Mouse (Mus musculus) liver, postnatal 0 days (tissue): ENCODE results near the gene Cdca7l. TPM values are rescaled to one million over a fixed set of nuclear protein-coding genes. Genes with fewer than 3 reads are reported as not detected.

Experiments used
- ATAC-seq: fragments of 200-750 bp; cut with Nextera tagmentation; 2 replicates; pipeline ENCODE4 v1.8.0; 2017; ENCODE audit warnings: mild to moderate bottlenecking, moderate library complexity
- DNase-seq: peaks from one replicate; pipeline ENCODE4 v3.0.0-alpha.2; 2016
- H3K27ac ChIP-seq: fragments of 300-500 bp; sonication (generic); 2 replicates; pipeline ENCODE4 v1.5.1; 2014; ENCODE audit warnings: antibody characterized with exemption, moderate library complexity, mild to moderate bottlenecking, low read depth
- H3K27me3 ChIP-seq: fragments of 300-500 bp; sonication (generic); 2 replicates; pipeline ENCODE4 v1.6.1; 2014; ENCODE audit warnings: low read length, control low read depth, mixed read lengths; ENCODE audit not compliant: insufficient read depth
- H3K36me3 ChIP-seq: fragments of 300-500 bp; sonication (generic); replicated peaks from 2 replicates; pipeline ENCODE4 v1.6.1; 2014; ENCODE audit warnings: mild to moderate bottlenecking, control low read depth, low read length, moderate library complexity, mixed read lengths; ENCODE audit not compliant: insufficient read depth
- H3K4me1 ChIP-seq: fragments of 300-500 bp; sonication (generic); 2 replicates; pipeline ENCODE4 v1.6.1; 2014; ENCODE audit warnings: antibody characterized with exemption, mild to moderate bottlenecking, control low read depth; ENCODE audit not compliant: insufficient read depth
- H3K4me2 ChIP-seq: fragments of 300-500 bp; sonication (generic); 2 replicates; pipeline ENCODE4 v1.6.1; 2014; ENCODE audit warnings: low read depth, mild to moderate bottlenecking, low read length, moderate library complexity, mixed read lengths
- H3K4me3 ChIP-seq: fragments of 300-500 bp; sonication (generic); 2 replicates; pipeline ENCODE4 v1.5.1; 2014; ENCODE audit warnings: low read depth, low read length
- H3K9ac ChIP-seq: fragments of 300-500 bp; sonication (generic); replicated peaks from 2 replicates; pipeline ENCODE4 v1.6.1; 2014; ENCODE audit warnings: mild to moderate bottlenecking, moderate library complexity
- H3K9me3 ChIP-seq: fragments of 300-500 bp; sonication (generic); 2 replicates; pipeline ENCODE4 v1.6.1; 2016; ENCODE audit warnings: mild to moderate bottlenecking, control low read depth, low read length, mixed read lengths
- CTCF ChIP-seq: sonication (generic); IDR thresholded peaks from 2 replicates; pipeline ENCODE4 v1.5.1; 2016; ENCODE audit warnings: antibody characterized with exemption, low read depth
- EP300 ChIP-seq: IDR thresholded peaks from 2 replicates; pipeline ENCODE4 v1.6.1; 2016; ENCODE audit warnings: antibody characterized with exemption, low read depth, mild to moderate bottlenecking
- WGBS: fragments of 180-500 bp; shearing (Covaris S2); extraction: QIAGEN DNeasy Blood & Tissue Kit; methylation state at CpG from one replicate; pipeline ENCODE4 v1.1.7; 2014; ENCODE audit not compliant: insufficient replicate concordance; 5-methylcytosine and 5-hydroxymethylcytosine counted together
- polyA plus RNA-seq: library from polyadenylated mRNA; unstranded; fragments of >200 nt; fragmentation: Nextera tagmentation; extraction: Ambion mirVana; gene quantifications from 2 replicates; pipeline ENCODE4 v1.2.1, GENCODE M21; 2015

The Cdca7l gene
- polyA plus RNA-seq, 1 experiment from 2014 or later = 7.8 TPM

DNA sequence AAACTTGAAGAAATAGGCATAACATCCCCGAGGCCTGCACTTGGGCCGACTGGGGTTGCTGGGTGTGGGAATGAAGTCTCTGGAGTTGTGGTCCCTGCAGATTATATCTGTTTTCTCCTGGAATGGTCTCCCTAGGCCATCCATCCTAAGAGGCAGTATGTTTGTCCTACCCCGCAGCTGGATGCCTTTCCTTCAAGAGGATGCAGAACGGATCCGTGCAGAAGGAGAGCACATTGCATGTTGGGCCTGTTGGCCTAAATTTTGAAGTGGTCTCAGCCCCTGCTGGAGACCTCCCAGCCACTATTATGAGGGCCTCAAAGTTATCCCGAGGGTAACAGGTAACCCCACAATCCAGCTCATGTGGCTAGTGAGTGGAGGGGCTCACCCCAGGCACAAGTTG is 44.5 kb downstream of the Cdca7l start:
- no peaks in the 10 kb centered on the region for H3K9me3 ChIP-seq
- TF ChIP-seq EP300 (no peak), CTCF (no peak)
- WGBS = 90% methylated on average over 6 of the region's 6 CpGs

DNA sequence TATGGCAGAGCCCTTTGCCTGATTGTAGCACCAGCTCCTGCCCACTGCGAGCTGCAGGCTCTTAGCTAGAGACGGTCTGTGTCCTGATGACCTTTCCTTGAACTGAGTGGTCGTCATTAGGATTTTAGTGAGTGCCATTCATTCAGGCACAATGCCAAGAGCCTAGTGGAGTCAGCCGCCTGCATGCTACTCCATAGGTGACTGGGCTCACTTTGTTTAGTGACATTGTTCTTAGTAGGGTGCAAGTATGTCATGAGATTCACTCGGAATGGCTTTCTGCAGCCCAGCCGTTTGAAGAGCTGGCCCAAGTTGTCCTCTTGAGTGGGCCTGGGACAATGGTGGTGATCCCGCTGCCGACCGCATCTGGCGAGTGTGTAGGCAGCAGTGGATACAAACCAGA is 46.4 kb downstream of the Cdca7l start:
- no peak for DNase-seq
- WGBS = 79% methylated on average over 10 of the region's 10 CpGs
- TF ChIP-seq EP300 (no peak), CTCF (no peak)
- Histone ChIP-seq H3K27me3 (no peaks in the 10 kb centered on the region), H3K9ac (no peak overlapping the region), H3K4me2 (no peak overlapping the region), H3K4me3 (no peak overlapping the region), H3K36me3 (no peaks in the 10 kb centered on the region), H3K27ac (no peak overlapping the region), H3K4me1 (0 out of 2 replicates have a peak, but pooled peaks cover 3% of the 10 kb centered on the region), H3K9me3 (no peaks in the 10 kb centered on the region)
- no peak for ATAC-seq

More for the DNA sequence above, 44.5 kb downstream of the Cdca7l start:
- Histone ChIP-seq H3K36me3 (no peaks in the 10 kb centered on the region), H3K4me1 (peaks cover 3% of the 10 kb centered on the region; the same call in 1 of the 2 replicates), H3K4me3 (no peak overlapping the region), H3K27me3 (no peaks in the 10 kb centered on the region), H3K27ac (no peak overlapping the region), H3K9ac (no peak overlapping the region), H3K4me2 (no peak overlapping the region)
- no peak for ATAC-seq
- DNase-seq = no peak

DNA sequence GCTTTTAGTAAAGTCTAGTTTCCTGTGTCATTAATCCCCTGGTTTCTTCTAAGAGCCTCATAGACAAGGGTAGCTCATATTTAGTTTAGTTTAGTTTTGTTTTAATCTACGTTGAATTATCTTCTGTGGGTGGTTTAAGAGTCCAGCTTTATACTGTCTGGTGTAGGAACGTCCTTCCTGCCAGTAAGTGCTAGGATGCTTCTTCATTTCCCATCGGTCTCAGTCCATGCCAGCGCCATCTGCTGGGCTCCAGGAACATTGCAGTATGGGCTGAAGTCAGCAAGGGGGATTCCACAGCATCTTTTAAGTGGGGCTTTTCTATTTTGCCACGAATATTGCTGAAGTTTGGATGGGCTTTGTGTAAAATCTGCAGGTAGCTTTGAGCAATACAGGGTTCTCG is 49.2 kb downstream of the Cdca7l start:
- Histone ChIP-seq H3K27me3 (no peaks in the 10 kb centered on the region), H3K4me2 (no peak overlapping the region), H3K4me1 (0 out of 2 replicates have a peak, but pooled peaks cover 3% of the 10 kb centered on the region), H3K9ac (no peak overlapping the region), H3K9me3 (no peaks in the 10 kb centered on the region), H3K36me3 (no peaks in the 10 kb centered on the region), H3K4me3 (no peak overlapping the region), H3K27ac (no peak overlapping the region)
- peak; percentile 63 for DNase-seq
- TF ChIP-seq CTCF = peak; percentile 96
- TF ChIP-seq EP300 = no peak
- ATAC-seq = no peak
- 17% methylated on average over 6 of the region's 6 CpGs for WGBS

DNA sequence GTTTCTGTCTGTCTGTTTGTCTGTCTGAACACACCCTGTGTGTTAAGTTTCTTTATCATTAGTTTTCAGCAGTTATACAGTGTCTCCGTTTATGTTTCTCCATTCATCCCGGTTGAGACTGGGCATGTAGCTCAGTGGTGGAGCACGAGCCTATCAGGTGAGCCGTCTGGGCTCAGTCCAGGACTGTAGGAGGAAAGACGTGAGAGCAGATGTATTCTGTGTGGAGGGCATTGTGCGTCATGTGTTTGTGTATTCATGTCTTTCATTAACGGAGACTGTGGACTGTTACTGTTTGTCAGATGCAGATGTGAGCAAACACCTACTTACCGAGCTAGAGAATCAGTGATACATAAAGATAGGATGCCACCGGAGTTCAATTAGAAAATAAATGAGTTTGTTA is 52.9 kb downstream of the Cdca7l start:
- no peaks in the 10 kb centered on the region for H3K27me3 ChIP-seq
- H3K9me3 ChIP-seq = no peaks in the 10 kb centered on the region
- H3K27ac ChIP-seq = 0 out of 2 replicates have a peak overlapping the region, but pooled peaks have one; percentile 39
- 57% methylated on average over 9 of the region's 9 CpGs for WGBS
- H3K4me1 ChIP-seq = no peaks in the 10 kb centered on the region
- H3K9ac ChIP-seq = no peak overlapping the region
- H3K4me2 ChIP-seq = peak overlapping the region; percentile 23; the same call in 1 of the 2 replicates
- no peak for DNase-seq
- H3K36me3 ChIP-seq = no peaks in the 10 kb centered on the region
- no peak overlapping the region for H3K4me3 ChIP-seq
- TF ChIP-seq EP300 = no peak
- no peak for TF ChIP-seq CTCF
- ATAC-seq = peak; percentile 91

DNA sequence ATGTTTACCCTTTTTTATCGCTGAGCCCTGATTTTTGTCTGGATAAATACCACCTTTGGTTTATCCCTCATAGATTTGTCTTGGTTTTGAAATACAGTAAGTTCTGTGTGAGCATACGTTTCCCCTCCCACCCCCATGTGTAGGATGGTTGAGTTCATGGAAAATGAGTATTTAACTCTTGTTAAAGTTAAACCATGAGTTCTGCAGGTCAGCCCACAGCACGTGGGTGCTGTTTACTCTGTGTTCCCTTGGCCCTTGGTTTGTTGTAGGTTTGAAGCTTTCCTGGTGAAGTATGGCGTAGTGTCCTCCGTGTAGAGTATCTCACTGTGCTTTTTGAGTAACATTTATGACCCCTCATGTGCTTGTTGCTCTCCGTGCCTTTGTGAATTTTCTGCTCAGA is 53.8 kb downstream of the Cdca7l start:
- Histone ChIP-seq H3K9ac (no peak overlapping the region), H3K4me2 (peak overlapping the region; percentile 42), H3K4me3 (no peak overlapping the region), H3K27ac (0 out of 2 replicates have a peak overlapping the region, but pooled peaks have one; percentile 39), H3K27me3 (no peaks in the 10 kb centered on the region), H3K4me1 (no peaks in the 10 kb centered on the region), H3K9me3 (no peaks in the 10 kb centered on the region), H3K36me3 (no peaks in the 10 kb centered on the region)
- WGBS = 69% methylated on average over 6 of the region's 6 CpGs
- DNase-seq = no peak
- ATAC-seq = peak; percentile 20; the same call in 1 of the 2 replicates
- TF ChIP-seq EP300 (no peak), CTCF (no peak)

DNA sequence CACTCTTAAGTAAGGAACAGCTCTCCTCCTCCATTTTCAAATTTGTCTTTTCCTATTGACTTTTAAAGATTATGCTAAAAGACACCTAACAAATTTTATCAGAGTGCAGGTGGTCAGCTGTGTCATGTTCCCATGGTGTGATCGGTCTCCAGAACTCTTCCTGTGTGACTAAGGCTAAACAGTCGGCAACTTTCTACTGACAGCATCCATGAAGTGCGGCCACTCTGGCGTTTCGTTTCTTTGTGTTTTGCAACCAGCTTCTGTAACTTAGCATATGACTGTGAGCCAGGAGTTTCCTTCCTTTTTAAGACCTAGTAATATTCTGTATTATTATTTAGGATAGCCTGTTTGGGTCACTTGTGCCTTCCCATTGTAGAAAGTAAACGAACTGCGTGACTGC is 56.8 kb downstream of the Cdca7l start:
- H3K9ac ChIP-seq = no peak overlapping the region
- no peaks in the 10 kb centered on the region for H3K4me1 ChIP-seq
- no peaks in the 10 kb centered on the region for H3K9me3 ChIP-seq
- H3K4me2 ChIP-seq = no peak overlapping the region
- no peak overlapping the region for H3K27ac ChIP-seq
- DNase-seq (no peak), ATAC-seq (no peak)
- no peak overlapping the region for H3K4me3 ChIP-seq
- H3K36me3 ChIP-seq = no peaks in the 10 kb centered on the region
- no peak for TF ChIP-seq CTCF
- no peak for TF ChIP-seq EP300
- no peaks in the 10 kb centered on the region for H3K27me3 ChIP-seq
- WGBS = 63% methylated on average over 7 of the region's 7 CpGs

DNA sequence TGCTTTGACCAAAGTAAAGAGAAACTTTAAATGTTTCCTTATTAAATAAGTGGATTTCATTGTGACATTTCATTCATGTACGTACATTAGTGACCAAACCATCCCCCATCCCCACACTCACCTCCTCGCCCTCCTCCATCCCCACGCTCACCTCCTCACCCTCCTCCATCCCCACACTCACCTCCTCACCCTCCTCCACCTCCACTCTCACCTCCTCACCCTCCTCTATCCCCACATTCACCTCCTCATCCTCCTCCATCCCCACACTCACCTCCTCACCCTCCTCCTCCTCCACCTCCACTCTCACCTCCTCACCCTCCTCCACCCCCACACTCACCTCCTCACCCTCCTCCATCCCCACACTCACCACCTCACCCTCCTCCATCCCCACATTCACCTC is 57.2 kb downstream of the Cdca7l start:
- Histone ChIP-seq H3K4me1 (no peaks in the 10 kb centered on the region), H3K4me2 (no peak overlapping the region)
- 60% methylated on average over 3 of the region's 3 CpGs for WGBS

More for the DNA sequence above, 57.2 kb downstream of the Cdca7l start:
- no peak for TF ChIP-seq EP300
- TF ChIP-seq CTCF = no peak
- Histone ChIP-seq H3K9ac (no peak overlapping the region), H3K27ac (no peak overlapping the region), H3K36me3 (no peaks in the 10 kb centered on the region), H3K27me3 (no peaks in the 10 kb centered on the region), H3K4me3 (no peak overlapping the region), H3K9me3 (no peaks in the 10 kb centered on the region)
- DNase-seq (no peak), ATAC-seq (no peak)
